ENCODE assay signal across 8 mouse cellular contexts in genomic region chr13:51975801-51976601, GRCm38 (mm10).
DNase-seq lines count a peak whose midpoint lies in the region; ATAC-seq and TF ChIP-seq lines count a peak whose summit lies in the region.

No protein-coding gene starts in this region.

- ATAC-seq in erythroid progenitor cell, adult 5-6 weeks (replicated peaks; ENCODE audit: low FRiP score, poor library complexity, severe bottlenecking), result peak; percentile 72
- peak; percentile 54; the same call in 1 of the 2 replicates for ATAC-seq in hindbrain, embryonic 15.5 days (ENCODE audit: low FRiP score, low read depth)
- ATAC-seq in liver, embryonic 14.5 days (ENCODE audit: insufficient read depth), result peak; percentile 87
- no peak for ATAC-seq in cerebellum, adult (ENCODE audit: insufficient number of reproducible peaks, low FRiP score, low TSS enrichment)

- TF ChIP-seq CTCF in liver, embryonic 14.5 days (IDR thresholded peaks at IDR 0.05; ENCODE audit: low read depth), result 0 out of 2 replicates have a peak, but pooled peaks have one; percentile 1

- WGBS in hindbrain, embryonic 15.5 days, result 53% methylated on average over 7 of the region's 7 CpGs
- 9% methylated on average over 7 of the region's 7 CpGs for WGBS in liver, embryonic 14.5 days (ENCODE audit: insufficient replicate concordance)

- no peaks in the 10 kb centered on the region for H3K27me3 ChIP-seq in hindbrain, embryonic 15.5 days
- no peaks in the 10 kb centered on the region for H3K27me3 ChIP-seq in liver, embryonic 14.5 days (ENCODE audit: control insufficient read depth, insufficient read depth, low read length)

- no peak overlapping the region for H3K4me2 ChIP-seq in hindbrain, embryonic 15.5 days
- peak overlapping the region; percentile 65 for H3K4me2 ChIP-seq in liver, embryonic 14.5 days (ENCODE audit: low read depth)

- no peak overlapping the region for H3K9ac ChIP-seq in hindbrain, embryonic 15.5 days
- H3K9ac ChIP-seq in liver, embryonic 14.5 days (replicated peaks), result peak overlapping the region; percentile 50

- DNase-seq in testis, postnatal 10 days (ENCODE audit: low spot score), result peak; percentile 58
- no peak for DNase-seq in testis, postnatal 14 days (ENCODE audit: low spot score)
- peak; percentile 56 to 67 (median 67) for DNase-seq in liver, embryonic 14.5 days (ENCODE audit: low read depth in 3 of 3, low spot score in 3 of 3)
- peak; percentile 65 to 78 for DNase-seq in spleen, postnatal 4 days (ENCODE audit: low spot score in 2 of 2)
- DNase-seq in urinary bladder, adult 18-20 months (ENCODE audit: low spot score in 2 of 2), result no peak

- H3K4me3 ChIP-seq in hindbrain, embryonic 15.5 days, result no peak overlapping the region
- peak overlapping the region; percentile 18 to 19; a peak in 2 of 4 replicates for H3K4me3 ChIP-seq in liver, embryonic 14.5 days (ENCODE audit: insufficient read depth in 1 of 2, low read depth in 2 of 2, low read length in 2 of 2)

- no peak overlapping the region for H3K27ac ChIP-seq in hindbrain, embryonic 15.5 days (replicated peaks)
- H3K27ac ChIP-seq in liver, embryonic 14.5 days, result peak overlapping the region; percentile 82

- peaks cover 8% of the 10 kb centered on the region; the same call in 1 of the 2 replicates for H3K4me1 ChIP-seq in hindbrain, embryonic 15.5 days (replicated peaks)
- peaks cover 45 to 48% of the 10 kb centered on the region in 2 experiments for H3K4me1 ChIP-seq in liver, embryonic 14.5 days (replicated peaks; ENCODE audit: control insufficient read depth in 2 of 2, insufficient read depth in 2 of 2, low read length in 1 of 2)

- no peaks in the 10 kb centered on the region for H3K36me3 ChIP-seq in hindbrain, embryonic 15.5 days
- no peaks in the 10 kb centered on the region for H3K36me3 ChIP-seq in liver, embryonic 14.5 days (replicated peaks; ENCODE audit: control insufficient read depth, insufficient read depth, low read depth)

- no peaks in the 10 kb centered on the region for H3K9me3 ChIP-seq in hindbrain, embryonic 15.5 days
- peaks cover 4% of the 10 kb centered on the region; the same call in 1 of the 2 replicates for H3K9me3 ChIP-seq in liver, embryonic 14.5 days (ENCODE audit: control insufficient read depth, low read length)

- peak; percentile 91 for TF ChIP-seq EP300 in liver, embryonic 14.5 days (IDR thresholded peaks at IDR 0.05; ENCODE audit: low read depth)

Comparison
In these comparisons a context has a peak if more than half of its experiments do, and no peak if none do; other contexts are left out.
1. DNase-seq: peak in testis, postnatal 10 days (single experiment), liver, embryonic 14.5 days (3 of 3) and spleen, postnatal 4 days (2 of 2); none in testis, postnatal 14 days (single experiment) and urinary bladder, adult 18-20 months (0 of 2).